Mouse (Mus musculus) CH12.LX (cell line): ENCODE results near the gene E130218I03Rik. TPM values are rescaled to one million over a fixed set of nuclear protein-coding genes. Genes with fewer than 3 reads are reported as not detected.
A peak's percentile ranks its signal among the peaks of the same experiment; 100 is the strongest.

Experiments used
- DNase-seq: peaks from one replicate; pipeline ENCODE4 v3.0.0-alpha.2; 2013; ENCODE audit errors: extremely low read depth
- H3K27ac ChIP-seq: 2 replicates; pipeline ENCODE4 v1.5.1; 2012; ENCODE audit warnings: low read depth, mild to moderate bottlenecking, control low read depth, moderate library complexity; ENCODE audit not compliant: insufficient read depth
- H3K27me3 ChIP-seq: replicated peaks from 2 replicates; pipeline ENCODE3; 2012; ENCODE audit warnings: inconsistent platforms
- H3K36me3 ChIP-seq, 2 experiments: replicated peaks in 1 of 2; 2 replicates each; pipeline versions ENCODE3 to v1.6.1; 2012; ENCODE audit warnings: inconsistent platforms in 1 of 2, low read length in 1 of 2, mild to moderate bottlenecking in 1 of 2, mixed read lengths in 1 of 2, moderate library complexity in 1 of 2; ENCODE audit not compliant: control insufficient read depth in 1 of 2, insufficient read depth in 1 of 2
- H3K4me1 ChIP-seq, 2 experiments: 2 replicates each; pipeline ENCODE4 v1.6.1; 2012; ENCODE audit warnings: inconsistent platforms in 1 of 2, moderate library complexity in 1 of 2; ENCODE audit not compliant: insufficient read depth in 2 of 2, control insufficient read depth in 1 of 2
- H3K4me2 ChIP-seq: 2 replicates; pipeline ENCODE4 v1.6.1; 2012; ENCODE audit warnings: low read depth, mild to moderate bottlenecking, control low read depth; ENCODE audit not compliant: poor library complexity, insufficient read depth, severe bottlenecking
- H3K4me3 ChIP-seq, 3 experiments: fragments of 150-350 bp in 1 of 3; sonication (generic) in 1 of 3; replicated peaks in 1 of 3; 2 replicates each; pipeline versions ENCODE3 to v1.5.1; 2011 to 2012; ENCODE audit warnings: low read depth in 2 of 3, low read length in 2 of 3, mild to moderate bottlenecking in 2 of 3, moderate library complexity in 2 of 3, control low read depth in 1 of 3, improper control_type of control experiment in 1 of 3, inconsistent platforms in 1 of 3, mixed read lengths in 1 of 3; ENCODE audit not compliant: poor library complexity in 1 of 3
- H3K79me2 ChIP-seq: replicated peaks from 2 replicates; pipeline ENCODE4 v1.6.1; 2012; ENCODE audit warnings: mild to moderate bottlenecking, moderate library complexity; ENCODE audit not compliant: control insufficient read depth, poor library complexity, insufficient read depth, severe bottlenecking; ENCODE audit errors: extremely low read depth
- H3K9ac ChIP-seq: 2 replicates; pipeline ENCODE4 v1.6.1; 2012; ENCODE audit warnings: low read depth, mild to moderate bottlenecking, control low read depth, moderate library complexity; ENCODE audit not compliant: insufficient read depth
- H3K9me3 ChIP-seq: replicated peaks from 2 replicates; pipeline ENCODE3; 2012; ENCODE audit warnings: low read length, inconsistent platforms, mixed read lengths
- CHD1 ChIP-seq: IDR thresholded peaks from 2 replicates; pipeline ENCODE4 v1.6.1; 2012; ENCODE audit warnings: low read depth, low read length, improper control_type of control experiment, inconsistent platforms
- CHD2 ChIP-seq: IDR thresholded peaks from 2 replicates; pipeline ENCODE4 v1.6.1; 2011; ENCODE audit warnings: low read length, improper control_type of control experiment
- CTCF ChIP-seq, 2 experiments: IDR thresholded peaks in 1 of 2; conservative IDR thresholded peaks in 1 of 2; 2 replicates each; pipeline ENCODE4 v1.5.1; 2011 to 2012; ENCODE audit warnings: low read depth in 2 of 2, low read length in 2 of 2, improper control_type of control experiment in 1 of 2, inconsistent platforms in 1 of 2, mild to moderate bottlenecking in 1 of 2, moderate library complexity in 1 of 2
- ELF1 ChIP-seq: IDR thresholded peaks from 2 replicates; pipeline ENCODE4 v1.6.1; 2014; ENCODE audit warnings: low read depth, mild to moderate bottlenecking, inconsistent platforms, low read length, improper control_type of control experiment
- ETS1 ChIP-seq: conservative IDR thresholded peaks from 2 replicates; pipeline ENCODE4 v1.6.1; 2012; ENCODE audit warnings: low read depth, mild to moderate bottlenecking, inconsistent platforms, low read length, improper control_type of control experiment, moderate library complexity
- HCFC1 ChIP-seq: IDR thresholded peaks from 2 replicates; pipeline ENCODE4 v1.6.1; 2012; ENCODE audit warnings: low read depth, mild to moderate bottlenecking, inconsistent platforms, low read length, improper control_type of control experiment
- MAX ChIP-seq: IDR thresholded peaks from 2 replicates; pipeline ENCODE4 v1.6.1; 2011; ENCODE audit warnings: low read length, improper control_type of control experiment
- PAX5 ChIP-seq: IDR thresholded peaks from 2 replicates; pipeline ENCODE4 v1.6.1; 2012; ENCODE audit warnings: low read length, inconsistent platforms, mixed read lengths
- POLR2A ChIP-seq: IDR thresholded peaks from 2 replicates; pipeline ENCODE4 v1.6.1; 2011; ENCODE audit warnings: low read depth, mild to moderate bottlenecking, improper control_type of control experiment, low read length
- POLR2AphosphoS2 ChIP-seq: IDR thresholded peaks from 2 replicates; pipeline ENCODE4 v1.6.1; 2011; ENCODE audit warnings: low read depth, low read length, improper control_type of control experiment
- RAD21 ChIP-seq: IDR thresholded peaks from 2 replicates; pipeline ENCODE4 v1.6.1; 2011; ENCODE audit warnings: low read depth, mild to moderate bottlenecking, low read length, improper control_type of control experiment, moderate library complexity
- TBP ChIP-seq: conservative IDR thresholded peaks from 2 replicates; pipeline ENCODE4 v1.6.1; 2011; ENCODE audit warnings: low read depth, low read length, improper control_type of control experiment
- TCF12 ChIP-seq: IDR thresholded peaks from 2 replicates; pipeline ENCODE4 v1.6.1; 2014; ENCODE audit warnings: low read depth, mild to moderate bottlenecking, inconsistent platforms, low read length, improper control_type of control experiment
- UBTF ChIP-seq: IDR thresholded peaks from 2 replicates; pipeline ENCODE4 v1.6.1; 2012; ENCODE audit warnings: low read depth, mild to moderate bottlenecking, inconsistent platforms, low read length, improper control_type of control experiment, moderate library complexity
- USF2 ChIP-seq: conservative IDR thresholded peaks from 2 replicates; pipeline ENCODE4 v1.6.1; 2011; ENCODE audit warnings: low read depth, low read length, improper control_type of control experiment
- ZKSCAN1 ChIP-seq: IDR thresholded peaks from 2 replicates; pipeline ENCODE4 v1.6.1; 2012; ENCODE audit warnings: low read depth, inconsistent platforms, low read length, improper control_type of control experiment, borderline replicate concordance
- dilution Hi-C: fragments of 300-500 bp; cut with MboI; formaldehyde crosslinking; loops from 2 replicates; pipeline ENCODE4 v1.14.3; 2020; ENCODE audit warnings: low sequenced_read_pairs; ENCODE audit not compliant: extremely low pct_unique_long_range_greater_than_20kb, extremely low pct_ligation_motif_present
- in situ Hi-C: fragments of 300-500 bp; cut with MboI; formaldehyde crosslinking; loops from 3 replicates; pipeline ENCODE4 v1.14.3; 2019; ENCODE audit warnings: low sequenced_read_pairs, low pct_ligation_motif_present, low pct_unique_long_range_greater_than_20kb, mixed read lengths
- polyA plus RNA-seq: library from polyadenylated mRNA; unstranded; fragments of >175 nt; gene quantifications from 2 replicates; pipeline ENCODE4 v1.2.1, GENCODE M21; 2012; ENCODE audit warnings: low read depth; ENCODE audit not compliant: insufficient read length
- total RNA-seq, 2 experiments: library from RNA; depleted of rRNA; stranded (reverse); fragments of 300-350 nt in 1 of 2; fragments of >200 nt in 1 of 2; gene quantifications; 2 replicates each; pipeline ENCODE4 v1.2.3; 2012 to 2014

The E130218I03Rik gene
- total and polyA plus RNA-seq, 3 experiments = 1.6 to 2.9 TPM; not detected in 1

- dilution Hi-C loops = no loop called here
- no peaks in the 10 kb centered on the region for H3K79me2 ChIP-seq
- TF ChIP-seq ZKSCAN1 = no peak
- TF ChIP-seq CHD2 = no peak
- TF ChIP-seq POLR2A = no peak
- TF ChIP-seq USF2 = no peak
- no peak for TF ChIP-seq HCFC1
- no peak for TF ChIP-seq TCF12
- no peak for TF ChIP-seq POLR2AphosphoS2
- no peak for TF ChIP-seq PAX5
- no peak for TF ChIP-seq CTCF (conservative IDR thresholded peaks at IDR 0.05 in 1 of 2, IDR thresholded peaks at IDR 0.05 in 1 of 2; ENCODE audit: low read depth in 2 of 2, low read length in 2 of 2)
- TF ChIP-seq MAX = no peak
- no peak for TF ChIP-seq UBTF
- no peak for TF ChIP-seq ETS1
- TF ChIP-seq TBP = no peak
- no peak for TF ChIP-seq CHD1
- TF ChIP-seq, all 38 proteins: peak for 0
- no peaks in the 10 kb centered on the region for H3K36me3 ChIP-seq
- peaks cover 11% of the 10 kb centered on the region for H3K27me3 ChIP-seq
- in situ Hi-C loops = loop anchor here (25.0 kb wide), 1 partner anchor 221 kb away; the partner anchor contains the start of gene Paqr7
- no peak overlapping the region for H3K9ac ChIP-seq
- no peak overlapping the region for H3K4me2 ChIP-seq
- H3K27ac ChIP-seq = no peak overlapping the region
- peaks cover 15% of the 10 kb centered on the region for H3K9me3 ChIP-seq
- no peak overlapping the region for H3K4me3 ChIP-seq
- no peak for DNase-seq
- no peaks in the 10 kb centered on the region for H3K4me1 ChIP-seq
These were observed 22.6 kb downstream of the E130218I03Rik start for GRCm38 (mm10) chr4:134265860-134266585.

- H3K27ac ChIP-seq = no peak overlapping the region
- H3K4me2 ChIP-seq = no peak overlapping the region
- dilution Hi-C loops = no loop called here
- peaks cover 3 to 5% of the 10 kb centered on the region in 2 experiments; a peak in 3 of 4 replicates for H3K4me1 ChIP-seq
- peaks cover 9% of the 10 kb centered on the region for H3K27me3 ChIP-seq
- in situ Hi-C loops = loop anchor here (25.0 kb wide), 1 partner anchor 219 kb away; the partner anchor contains the start of gene Paqr7
- H3K4me3 ChIP-seq = no peak overlapping the region
- no peaks in the 10 kb centered on the region for H3K36me3 ChIP-seq
- no peak for DNase-seq
- no peaks in the 10 kb centered on the region for H3K79me2 ChIP-seq
- no peak overlapping the region for H3K9ac ChIP-seq
- peaks cover 9% of the 10 kb centered on the region for H3K9me3 ChIP-seq
- TF ChIP-seq ELF1 = no peak
- TF ChIP-seq CTCF (conservative IDR thresholded peaks at IDR 0.05 in 1 of 2, IDR thresholded peaks at IDR 0.05 in 1 of 2; ENCODE audit: low read depth in 2 of 2, low read length in 2 of 2) = 0 out of 4 replicates have a peak, but pooled peaks of 1 of the 2 experiments have one; percentile 16
- TF ChIP-seq RAD21 = peak; percentile 18
These were observed 24.7 kb downstream of the E130218I03Rik start for GRCm38 (mm10) chr4:134268102-134268655.
